Mouse (Mus musculus) G1E-ER4 (cell line): Measurements from ENCODE around the gene Msn. TPM values are rescaled to one million over a fixed set of nuclear protein-coding genes. Genes with fewer than 3 reads are reported as not detected.

Experiments
- GATA1 ChIP-seq: IDR thresholded peaks from one replicate; pipeline ENCODE4 v1.8.0; 2012; ENCODE audit warnings: low read length, inconsistent platforms
- polyA plus RNA-seq: library from polyadenylated mRNA; stranded (reverse); fragments of >175 nt; gene quantifications from 2 replicates; pipeline ENCODE4 v1.2.3, GENCODE M21; 2012

Gene Msn
- 22.6 and 67.3 TPM in 2 replicates for polyA plus RNA-seq

DNA sequence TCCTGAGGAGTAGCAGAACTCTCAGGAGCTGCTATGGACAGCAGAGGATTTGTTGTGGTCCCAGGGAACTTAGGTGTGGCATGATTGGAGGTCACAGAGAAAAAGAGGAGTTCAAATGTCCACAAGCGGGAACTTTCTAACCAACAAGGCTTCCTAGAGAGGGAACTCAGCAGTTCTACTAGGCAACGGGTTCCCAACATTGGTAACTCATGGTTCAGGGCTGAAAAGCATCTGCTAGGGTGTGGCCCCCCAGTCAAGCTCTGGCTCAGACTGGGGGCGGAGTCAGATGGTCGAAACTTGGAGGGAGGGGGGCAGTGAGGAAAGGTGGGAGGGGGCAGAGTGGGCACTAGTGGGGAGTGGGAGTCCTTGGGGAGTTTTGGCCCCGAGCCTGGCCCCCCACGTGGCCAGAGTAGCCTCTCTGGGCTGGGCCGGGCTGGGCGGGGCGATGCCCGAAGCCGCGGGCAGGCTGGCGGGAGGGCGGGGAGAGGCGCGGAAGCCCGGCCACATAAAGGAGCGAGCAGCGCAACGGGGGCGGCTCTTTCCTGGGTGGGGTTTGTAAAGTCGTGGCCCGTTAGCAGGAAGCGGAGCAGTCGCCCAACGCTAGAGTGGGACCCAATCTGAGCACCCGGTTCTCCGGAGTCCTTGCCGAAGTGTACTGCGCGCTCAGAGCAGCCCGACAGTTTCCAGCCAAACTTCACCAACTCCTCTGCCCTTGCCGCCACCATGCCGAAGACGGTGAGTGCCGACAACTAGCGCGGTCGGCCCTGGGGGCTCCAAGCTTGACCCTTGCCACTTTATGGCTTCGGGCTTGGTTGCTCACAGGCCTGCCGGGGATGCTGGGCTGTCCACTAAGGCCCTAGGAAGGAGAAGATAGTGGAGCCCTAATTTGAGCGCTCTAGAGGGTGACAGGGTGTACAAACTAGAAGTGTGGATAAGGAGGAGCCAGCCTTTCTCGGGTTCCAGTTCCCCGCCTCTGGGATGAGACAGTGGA lies at the start of gene Msn:
Gene Msn (plus strand): TSS at position 534 of the 991 bp plus-strand sequence.
- no peak for TF ChIP-seq GATA1

DNA sequence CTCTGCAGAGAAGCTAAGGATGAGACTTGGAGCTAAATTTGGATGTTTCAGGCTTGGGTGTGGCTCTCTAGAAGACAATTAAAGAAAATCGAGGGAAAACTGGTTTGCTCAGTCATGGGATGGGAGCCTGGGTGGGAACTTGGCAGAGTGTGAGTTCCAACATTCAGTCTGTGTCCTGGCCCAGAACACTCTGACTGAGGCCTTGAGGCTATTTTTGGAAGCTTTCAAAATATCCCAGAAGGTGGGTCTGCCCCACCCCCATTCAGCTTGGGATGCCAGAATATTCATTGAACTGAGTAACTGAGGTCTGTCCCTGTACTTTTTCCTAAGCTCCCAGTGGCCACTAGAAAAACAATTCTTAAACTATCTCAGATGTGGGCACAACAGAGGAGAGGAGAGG lies 43.0 kb upstream of the Msn start:
- no peak for TF ChIP-seq GATA1

DNA sequence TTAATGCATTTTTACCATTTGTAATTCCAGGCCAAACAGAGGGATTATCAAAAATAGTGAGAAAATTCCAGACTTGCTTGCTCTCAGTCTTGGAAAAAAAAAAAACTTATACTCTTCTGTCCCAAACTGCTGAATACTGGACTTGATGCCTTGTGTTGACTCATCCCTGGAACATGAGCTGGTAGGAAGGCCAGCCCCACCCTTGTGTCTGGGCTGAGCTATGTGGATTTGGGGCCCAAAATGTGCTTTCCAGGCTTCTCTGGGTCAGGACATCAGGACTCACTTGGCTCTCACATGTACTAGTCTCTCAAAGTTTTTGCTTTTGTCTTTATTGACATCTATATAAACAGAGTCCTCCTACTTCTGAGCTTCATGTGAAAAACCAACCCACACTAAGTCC lies 18.1 kb upstream of the Msn start:
- TF ChIP-seq GATA1: no peak

DNA sequence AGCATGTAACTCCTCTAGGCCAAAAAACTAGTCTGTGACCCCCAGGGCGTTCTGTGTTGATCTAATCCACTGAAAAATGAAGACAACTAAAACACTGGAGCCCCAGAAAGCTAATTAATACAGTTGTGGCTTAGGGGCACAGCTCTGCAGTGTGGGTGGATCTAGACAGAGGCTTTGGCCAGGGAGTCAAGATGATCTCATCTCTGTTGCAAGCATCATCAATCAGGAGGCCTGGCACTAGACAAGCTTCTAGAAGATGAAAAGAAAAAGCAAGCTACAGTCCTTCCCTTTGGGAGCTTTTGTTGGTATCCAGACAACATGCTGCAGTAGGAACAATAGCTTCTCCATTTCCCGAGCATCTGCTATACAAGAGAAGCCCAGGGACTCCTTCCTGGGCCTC lies 9.6 kb upstream of the Msn start:
- TF ChIP-seq GATA1: no peak

DNA sequence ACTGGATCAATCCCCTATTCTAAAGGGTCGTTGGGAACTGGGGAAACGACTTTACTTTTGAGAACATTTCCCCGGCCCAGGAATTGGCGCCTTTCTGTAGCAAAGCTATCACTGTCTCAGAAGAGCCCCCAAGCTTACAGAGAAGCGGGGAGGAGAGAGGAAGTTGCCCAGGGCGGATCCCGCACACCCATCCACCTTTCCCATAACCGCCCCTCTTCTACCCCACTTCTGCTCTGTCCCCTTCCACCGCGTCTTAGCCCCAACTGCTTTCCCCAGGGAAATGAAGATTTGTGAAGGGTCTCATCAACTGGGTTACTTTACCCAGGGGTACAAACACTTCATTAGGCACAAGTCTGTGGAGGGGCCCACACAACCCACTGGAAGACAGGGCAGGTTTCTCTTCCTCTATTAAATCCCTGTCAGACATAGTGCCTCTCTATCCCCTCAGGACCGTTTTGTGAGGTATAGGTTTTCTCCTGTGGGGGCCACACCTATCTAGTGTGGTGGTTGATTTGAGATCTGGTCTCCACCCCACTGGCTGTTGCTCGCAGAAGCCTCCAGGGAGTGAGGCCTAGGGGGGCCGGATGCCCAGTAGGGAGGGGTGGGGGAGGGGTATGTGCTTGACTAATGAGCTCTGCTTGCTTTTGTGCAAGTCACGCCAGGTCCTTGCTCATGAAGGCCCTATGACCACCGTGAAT lies 820 bp downstream of the Msn start:
- no peak for TF ChIP-seq GATA1

DNA sequence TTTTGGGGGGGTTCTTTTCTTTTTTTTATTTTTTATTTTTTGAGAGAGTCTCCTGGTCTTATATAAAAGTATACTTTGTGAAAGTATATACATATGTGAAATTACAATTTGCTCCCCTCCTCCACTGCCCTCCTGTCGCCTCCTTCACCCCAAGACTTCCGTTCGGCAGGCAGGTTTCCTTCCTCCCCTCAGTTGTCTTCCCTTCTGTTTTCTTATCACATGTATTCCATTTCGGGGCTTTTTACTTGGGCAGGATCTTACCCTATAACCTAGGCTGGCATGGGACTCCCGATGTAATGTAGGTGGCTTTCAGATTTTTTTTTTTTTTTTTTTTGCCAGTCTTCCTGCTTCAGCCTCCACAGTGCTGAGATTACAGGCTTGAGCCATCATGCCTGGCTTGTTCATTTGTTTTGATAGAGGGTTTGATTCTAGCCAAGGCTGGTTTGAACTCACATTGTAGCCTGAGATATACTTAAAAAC lies 1.7 kb downstream of the Msn start:
- no peak for TF ChIP-seq GATA1

DNA sequence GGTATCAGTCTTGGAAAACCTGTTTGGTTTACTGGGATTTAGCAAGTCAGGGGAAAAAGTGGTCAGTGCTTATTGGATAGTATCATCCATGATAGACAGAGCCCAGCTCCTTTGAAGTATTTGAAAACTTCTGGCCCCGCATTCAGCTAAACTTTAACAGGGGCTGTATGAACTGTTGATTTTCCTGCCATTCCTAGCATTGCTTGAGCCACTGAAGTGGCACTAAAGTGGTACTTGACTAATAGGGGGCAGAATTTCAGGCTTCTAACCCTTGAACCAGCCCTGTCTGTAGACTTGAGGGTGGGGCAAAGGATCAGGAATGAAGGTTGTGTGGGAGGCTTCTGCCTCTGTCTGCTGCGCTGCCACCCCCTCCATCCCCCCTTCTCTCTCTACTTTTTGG lies 3.2 kb downstream of the Msn start:
- no peak for TF ChIP-seq GATA1

DNA sequence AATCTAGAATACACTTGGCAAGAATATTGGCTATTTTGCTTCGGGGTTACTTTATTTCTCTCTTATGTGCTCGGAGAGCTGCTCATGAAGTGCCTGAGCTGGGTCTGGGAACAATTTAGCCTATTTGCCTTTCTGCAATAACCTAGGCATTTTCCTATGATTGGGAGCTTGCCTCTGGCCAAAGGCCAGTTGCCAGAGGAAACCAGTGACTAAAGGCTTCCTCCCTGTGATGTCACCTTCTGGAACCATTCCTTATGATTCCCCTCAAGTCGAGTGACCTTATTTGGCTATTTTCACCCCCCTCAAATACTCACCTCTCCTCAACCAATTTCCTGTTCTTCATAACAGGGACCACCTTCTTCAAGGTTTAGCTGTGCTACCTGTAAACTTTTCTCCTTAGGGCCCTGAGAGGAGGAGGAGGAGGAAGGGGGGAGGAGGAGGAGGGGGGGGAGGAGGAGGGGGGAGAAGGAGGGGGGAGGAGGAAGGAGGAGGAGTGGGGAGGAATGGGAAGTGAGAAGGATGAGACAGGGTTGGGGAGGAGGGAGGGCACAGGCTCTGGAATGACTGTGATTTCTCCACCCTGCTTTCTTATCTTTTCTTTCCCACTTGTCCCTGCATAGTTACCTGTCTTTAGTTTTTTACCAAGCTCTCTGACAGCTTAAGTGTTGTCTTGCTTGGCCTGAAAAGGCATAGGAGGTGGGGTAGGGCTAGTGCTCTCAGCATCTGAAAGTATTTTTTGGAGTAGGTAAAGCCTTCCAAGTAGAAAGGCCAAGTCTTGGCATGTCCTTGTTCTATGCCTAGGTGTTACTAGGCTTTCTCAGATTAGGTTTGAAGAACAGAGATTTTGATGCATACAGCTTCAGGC lies 11.8 kb downstream of the Msn start:
- no peak for TF ChIP-seq GATA1

DNA sequence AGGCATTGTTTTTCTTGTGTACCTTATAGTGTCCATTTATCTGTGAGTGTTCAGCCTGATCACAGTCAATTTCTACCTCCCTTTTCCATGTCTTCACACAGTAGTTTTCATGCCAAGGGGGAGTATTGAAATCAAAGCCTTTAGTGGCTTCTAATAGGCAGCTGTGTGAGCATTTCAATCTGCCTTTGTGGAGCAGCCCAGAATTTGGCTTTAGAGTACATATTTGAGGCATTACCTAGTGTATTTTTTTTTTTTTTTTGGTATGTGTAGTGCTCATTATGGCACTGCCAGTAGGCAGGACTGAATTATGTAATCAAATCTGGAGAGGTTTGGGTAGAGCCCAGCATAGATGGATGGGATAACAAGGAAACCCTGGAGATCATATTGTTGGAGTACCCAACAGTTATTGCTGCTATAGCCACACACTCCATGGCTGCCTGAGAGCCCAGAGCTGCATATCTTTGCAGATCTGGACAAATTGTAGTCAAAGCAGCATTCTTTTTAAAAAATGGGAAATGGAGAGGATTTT lies 17.3 kb downstream of the Msn start:
- TF ChIP-seq GATA1: no peak

DNA sequence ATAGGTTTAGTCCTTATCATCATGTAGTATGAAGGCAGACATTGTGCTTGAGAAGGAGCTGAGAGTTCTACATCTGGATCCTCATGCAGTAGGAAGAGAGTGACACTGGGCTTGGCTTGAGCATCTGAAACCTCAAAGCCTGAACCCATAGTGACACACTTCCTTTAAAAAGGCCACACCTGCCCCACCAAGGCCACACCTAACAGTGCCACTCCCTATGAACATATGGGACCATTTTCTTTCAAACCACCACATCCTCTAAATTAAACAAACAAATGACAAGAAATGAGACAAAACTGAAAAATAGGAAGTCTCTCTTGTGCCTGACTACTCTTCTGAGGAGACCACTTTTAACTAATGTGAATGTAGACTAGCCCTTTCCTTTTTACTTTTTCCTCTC lies 19.7 kb downstream of the Msn start:
- no peak for TF ChIP-seq GATA1

DNA sequence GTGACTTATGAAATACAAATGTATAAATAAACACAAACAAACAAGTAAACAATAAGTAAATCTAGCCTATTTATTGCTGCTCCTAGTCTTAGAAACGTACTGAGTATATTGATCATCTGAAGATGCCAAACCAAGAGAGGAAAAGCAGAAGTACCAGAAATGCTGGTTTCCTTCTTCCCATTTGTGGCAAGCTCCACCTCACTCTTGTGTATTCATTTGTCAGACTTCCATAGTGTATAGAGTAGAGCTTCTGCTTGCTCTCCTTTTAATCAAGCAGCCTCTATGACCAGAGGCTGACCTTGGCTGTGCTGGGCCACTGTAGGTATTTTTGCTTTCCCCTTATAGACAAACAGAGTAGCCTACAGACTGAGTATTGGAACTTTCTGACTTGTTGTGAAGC lies 21.5 kb downstream of the Msn start:
- no peak for TF ChIP-seq GATA1

DNA sequence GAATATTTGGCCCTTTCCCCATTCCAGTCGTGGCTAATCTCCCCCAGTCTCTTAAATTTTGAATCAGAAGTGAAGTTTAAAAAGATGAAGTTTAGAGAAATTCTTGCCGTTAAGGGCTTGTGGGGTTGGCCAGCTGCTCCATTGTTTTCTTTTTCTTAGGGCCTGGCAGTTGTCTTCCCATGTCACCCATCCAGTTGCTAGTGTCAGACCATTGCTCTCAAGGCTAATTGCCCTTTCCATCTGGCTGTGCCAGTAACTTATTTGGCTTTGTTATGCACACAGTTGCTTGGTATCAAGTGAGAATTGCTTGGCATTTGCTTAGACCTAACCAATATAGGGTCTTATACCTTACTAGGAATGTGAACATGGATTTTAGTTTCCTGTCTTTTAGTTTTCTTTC lies 24.2 kb downstream of the Msn start:
- no peak for TF ChIP-seq GATA1

DNA sequence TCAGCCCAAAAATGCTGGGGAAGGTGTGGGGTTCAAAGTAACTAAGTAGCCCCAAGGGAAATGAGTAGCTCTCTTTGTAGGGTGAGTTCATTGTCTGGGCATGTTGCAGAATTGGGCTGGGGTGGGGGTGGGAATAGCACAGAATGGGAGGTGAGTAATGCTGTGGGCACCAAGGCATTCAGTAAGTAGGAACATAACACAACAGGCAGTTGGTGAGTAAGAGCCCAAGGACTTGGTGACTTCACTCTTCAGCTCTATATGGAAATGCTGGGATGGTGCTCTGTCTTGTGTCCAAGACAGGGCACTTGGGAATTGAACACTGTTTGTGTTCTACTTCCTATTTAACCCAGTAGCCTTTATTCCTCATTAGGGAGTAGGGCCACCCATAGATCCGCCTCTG lies 26.1 kb downstream of the Msn start:
- no peak for TF ChIP-seq GATA1

DNA sequence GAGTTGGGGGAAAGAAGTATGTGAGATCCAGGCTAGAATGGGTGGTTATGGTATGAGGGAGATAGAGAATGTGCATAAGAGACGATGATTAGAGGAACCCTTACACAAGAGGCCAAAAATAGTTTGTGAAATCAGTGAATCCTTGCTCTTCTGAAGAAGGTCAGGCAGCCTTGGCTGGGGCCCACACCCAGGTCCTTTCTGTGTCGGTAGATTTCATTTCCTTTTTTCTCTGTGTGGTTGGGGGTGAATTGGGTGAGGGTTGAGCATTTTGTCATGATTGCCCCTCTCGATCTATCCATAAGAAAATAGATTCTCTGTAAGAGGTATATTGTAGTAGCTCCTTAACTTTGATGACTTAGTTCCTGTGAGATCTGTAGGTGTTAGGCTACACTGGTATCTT lies 31.0 kb downstream of the Msn start:
- TF ChIP-seq GATA1: no peak

DNA sequence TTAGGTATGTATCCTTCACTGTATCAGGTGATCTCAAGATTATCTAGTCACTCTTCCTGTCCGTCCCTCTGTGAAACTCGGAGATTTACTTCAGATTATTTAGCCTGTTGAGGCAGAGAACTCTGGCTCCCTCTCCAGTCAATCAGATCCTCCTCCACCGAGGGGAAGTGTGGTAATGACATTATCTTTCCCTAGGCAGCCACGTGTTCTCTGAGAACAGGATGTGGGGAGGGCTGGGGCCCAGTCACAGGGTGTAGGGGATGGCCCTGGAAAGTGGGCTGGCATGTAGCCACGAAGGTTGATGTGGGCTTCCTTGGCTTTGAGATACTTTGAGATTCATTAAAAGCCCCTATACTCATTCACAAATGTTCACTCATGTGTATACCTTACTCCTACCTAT lies 34.3 kb downstream of the Msn start:
- peak; percentile 24 for TF ChIP-seq GATA1

DNA sequence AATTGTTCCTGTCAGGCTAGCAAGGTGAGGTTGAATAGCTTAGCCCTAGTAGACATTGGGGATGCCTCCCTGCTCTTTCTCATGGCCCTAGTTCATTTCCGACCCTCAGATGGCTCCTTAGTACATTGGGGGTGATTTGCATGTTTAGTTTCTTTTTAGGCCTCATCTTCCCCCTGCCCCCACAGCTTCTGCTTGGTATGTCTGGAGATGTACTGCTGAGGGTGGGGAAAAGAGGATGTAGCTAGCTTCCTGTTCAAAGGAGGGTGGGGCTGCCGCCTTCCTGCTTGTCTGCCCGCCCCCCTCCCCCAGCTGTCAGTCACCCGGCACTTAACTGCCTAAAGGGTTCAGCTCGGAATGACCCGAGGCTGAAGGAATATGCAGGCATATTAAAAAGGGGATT lies 34.8 kb downstream of the Msn start:
- TF ChIP-seq GATA1: no peak
